ENCODE assay signal across 17 mouse cellular contexts in genomic region chr1:98281053-98281770, GRCm38 (mm10).
DNase-seq lines count a peak whose midpoint lies in the region; ATAC-seq and TF ChIP-seq lines count a peak whose summit lies in the region.
"Had no signal": no experiment of that assay in that cellular context is flagged by ENCODE, and none has a peak within 500 bp of the region (broad histone marks: within the 10 kb centered on the region; RNA-seq: fewer than 3 reads in every experiment).

No protein-coding gene starts in this region.

- no peak for TF ChIP-seq EP300 in heart, postnatal 0 days (IDR thresholded peaks at IDR 0.05; ENCODE audit: low read depth)

- WGBS in heart, postnatal 0 days, result 89% methylated on average over 2 of the region's 2 CpGs
- WGBS in heart, embryonic 12.5 days, result 85% methylated on average over 2 of the region's 2 CpGs
- 64% methylated on average over 2 of the region's 2 CpGs for WGBS in midbrain, embryonic 13.5 days
- 88% methylated on average over 2 of the region's 2 CpGs for WGBS in midbrain, embryonic 10.5 days
- 60% methylated on average over 2 of the region's 2 CpGs for WGBS in hindbrain, embryonic 14.5 days
- 49% methylated on average over 2 of the region's 2 CpGs for WGBS in neural tube, embryonic 14.5 days

- H3K4me3 ChIP-seq in heart, postnatal 0 days (ENCODE audit: low read depth, low read length), result no peak overlapping the region
- H3K4me3 ChIP-seq in heart, embryonic 12.5 days, result no peak overlapping the region
- H3K4me3 ChIP-seq in midbrain, embryonic 13.5 days (replicated peaks), result no peak overlapping the region
- no peak overlapping the region for H3K4me3 ChIP-seq in midbrain, embryonic 10.5 days
- H3K4me3 ChIP-seq in hindbrain, embryonic 14.5 days (replicated peaks; ENCODE audit: low read length), result no peak overlapping the region
- H3K4me3 ChIP-seq in neural tube, embryonic 14.5 days (ENCODE audit: low read depth, low read length), result no peak overlapping the region

- no peaks in the 10 kb centered on the region for H3K9me3 ChIP-seq in heart, postnatal 0 days (replicated peaks; ENCODE audit: control insufficient read depth, low read length)
- peaks cover 3% of the 10 kb centered on the region; the same call in 1 of the 2 replicates for H3K9me3 ChIP-seq in heart, embryonic 12.5 days (replicated peaks)
- H3K9me3 ChIP-seq in midbrain, embryonic 13.5 days, result no peaks in the 10 kb centered on the region
- no peaks in the 10 kb centered on the region for H3K9me3 ChIP-seq in midbrain, embryonic 10.5 days (replicated peaks)
- H3K9me3 ChIP-seq in hindbrain, embryonic 14.5 days (ENCODE audit: control insufficient read depth, low read length), result no peaks in the 10 kb centered on the region
- H3K9me3 ChIP-seq in neural tube, embryonic 14.5 days (ENCODE audit: control insufficient read depth, low read length), result no peaks in the 10 kb centered on the region

- H3K36me3 ChIP-seq in heart, postnatal 0 days (replicated peaks; ENCODE audit: control insufficient read depth, insufficient read depth, low read length), result no peaks in the 10 kb centered on the region
- H3K36me3 ChIP-seq in heart, embryonic 12.5 days, result no peaks in the 10 kb centered on the region
- no peaks in the 10 kb centered on the region for H3K36me3 ChIP-seq in midbrain, embryonic 13.5 days
- H3K36me3 ChIP-seq in midbrain, embryonic 10.5 days, result no peaks in the 10 kb centered on the region
- no peaks in the 10 kb centered on the region for H3K36me3 ChIP-seq in hindbrain, embryonic 14.5 days (replicated peaks; ENCODE audit: control insufficient read depth, insufficient read depth)
- no peaks in the 10 kb centered on the region for H3K36me3 ChIP-seq in neural tube, embryonic 14.5 days (ENCODE audit: control insufficient read depth, insufficient read depth, low read length)

- no peak for ATAC-seq in heart, postnatal 0 days (ENCODE audit: insufficient read depth, low read depth)
- ATAC-seq in heart, embryonic 12.5 days (ENCODE audit: insufficient number of reproducible peaks, low FRiP score), result no peak
- peak; percentile 71; the same call in 1 of the 2 replicates for ATAC-seq in midbrain, embryonic 13.5 days
- ATAC-seq in hindbrain, embryonic 14.5 days (ENCODE audit: low FRiP score), result peak; percentile 66; the same call in 1 of the 2 replicates
- ATAC-seq in neural tube, embryonic 14.5 days (ENCODE audit: low read depth), result peak; percentile 71
- ATAC-seq in CD4-positive, CD25-positive, alpha-beta regulatory T cell, adult 4 months, result no peak

- H3K4me1 ChIP-seq in heart, postnatal 0 days (ENCODE audit: control insufficient read depth, insufficient read depth), result 0 out of 2 replicates have a peak, but pooled peaks cover 5% of the 10 kb centered on the region
- H3K4me1 ChIP-seq in heart, embryonic 12.5 days (replicated peaks), result peaks cover 14% of the 10 kb centered on the region
- peaks cover 14% of the 10 kb centered on the region for H3K4me1 ChIP-seq in midbrain, embryonic 13.5 days (replicated peaks)
- no peaks in the 10 kb centered on the region; the same call in 1 of the 2 replicates for H3K4me1 ChIP-seq in midbrain, embryonic 10.5 days
- H3K4me1 ChIP-seq in hindbrain, embryonic 14.5 days (replicated peaks; ENCODE audit: control insufficient read depth, insufficient read depth, low read length), result peaks cover 10% of the 10 kb centered on the region
- H3K4me1 ChIP-seq in neural tube, embryonic 14.5 days (ENCODE audit: control insufficient read depth, insufficient read depth, low read length), result no peaks in the 10 kb centered on the region

- no peak overlapping the region for H3K9ac ChIP-seq in heart, postnatal 0 days (replicated peaks; ENCODE audit: low read depth, low read length)
- no peak overlapping the region for H3K9ac ChIP-seq in heart, embryonic 12.5 days
- no peak overlapping the region for H3K9ac ChIP-seq in midbrain, embryonic 13.5 days (replicated peaks)
- H3K9ac ChIP-seq in hindbrain, embryonic 14.5 days, result no peak overlapping the region
- no peak overlapping the region for H3K9ac ChIP-seq in neural tube, embryonic 14.5 days (replicated peaks; ENCODE audit: low read depth, low read length)
- H3K9ac ChIP-seq: liver, embryonic 14.5 days had no signal

- H3K27me3 ChIP-seq in heart, postnatal 0 days (ENCODE audit: control insufficient read depth, insufficient read depth, low read length), result no peaks in the 10 kb centered on the region
- no peaks in the 10 kb centered on the region for H3K27me3 ChIP-seq in heart, embryonic 12.5 days (replicated peaks)
- H3K27me3 ChIP-seq in midbrain, embryonic 13.5 days, result no peaks in the 10 kb centered on the region
- H3K27me3 ChIP-seq in midbrain, embryonic 10.5 days (ENCODE audit: low read depth, poor library complexity, severe bottlenecking), result no peaks in the 10 kb centered on the region
- H3K27me3 ChIP-seq in hindbrain, embryonic 14.5 days (ENCODE audit: control insufficient read depth, insufficient read depth, low read length), result no peaks in the 10 kb centered on the region
- no peaks in the 10 kb centered on the region for H3K27me3 ChIP-seq in neural tube, embryonic 14.5 days (ENCODE audit: control insufficient read depth, insufficient read depth, low read length)

- peak overlapping the region; percentile 83 for H3K27ac ChIP-seq in heart, postnatal 0 days (ENCODE audit: low read depth)
- no peak overlapping the region for H3K27ac ChIP-seq in heart, embryonic 12.5 days (ENCODE audit: poor library complexity, severe bottlenecking)
- peak overlapping the region; percentile 70 for H3K27ac ChIP-seq in midbrain, embryonic 13.5 days
- no peak overlapping the region for H3K27ac ChIP-seq in midbrain, embryonic 10.5 days (replicated peaks)
- peak overlapping the region; percentile 74 for H3K27ac ChIP-seq in hindbrain, embryonic 14.5 days
- H3K27ac ChIP-seq in neural tube, embryonic 14.5 days (ENCODE audit: low read depth, low read length), result peak overlapping the region; percentile 40; the same call in 1 of the 2 replicates
- H3K27ac ChIP-seq: liver, embryonic 14.5 days had no signal

- no peak overlapping the region for H3K4me2 ChIP-seq in heart, postnatal 0 days (ENCODE audit: low read depth, low read length)
- no peak overlapping the region for H3K4me2 ChIP-seq in heart, embryonic 12.5 days
- no peak overlapping the region for H3K4me2 ChIP-seq in midbrain, embryonic 13.5 days (replicated peaks)
- H3K4me2 ChIP-seq in hindbrain, embryonic 14.5 days (replicated peaks), result no peak overlapping the region
- no peak overlapping the region for H3K4me2 ChIP-seq in neural tube, embryonic 14.5 days (ENCODE audit: low read depth, low read length)

- no peak for DNase-seq in heart, postnatal 0 days (ENCODE audit: low spot score)
- no peak for DNase-seq in midbrain, embryonic 10.5 days (ENCODE audit: low spot score)
- DNase-seq in hindbrain, embryonic 14.5 days (ENCODE audit: low spot score), result peak; percentile 55
- DNase-seq in ovary, postnatal 10 days (ENCODE audit: low spot score), result no peak
- DNase-seq: cerebellum, adult 11-12 months; cerebellum, postnatal 36 days; gastrocnemius, postnatal 10 days; heart, postnatal 4 days; kidney, adult 9 months; layer of hippocampus, postnatal 36 days; right cerebral cortex, adult 18-20 months; thymus, postnatal 25 days had no signal

- TF ChIP-seq CTCF in heart, postnatal 0 days (IDR thresholded peaks at IDR 0.05; ENCODE audit: low read depth), result no peak

Comparison
In these comparisons a context has a peak if more than half of its experiments do, and no peak if none do; other contexts are left out.
1. H3K27ac ChIP-seq: peak in heart, postnatal 0 days (single experiment), midbrain, embryonic 13.5 days (single experiment), hindbrain, embryonic 14.5 days (single experiment) and neural tube, embryonic 14.5 days (single experiment); none in heart, embryonic 12.5 days (single experiment) and midbrain, embryonic 10.5 days (single experiment).
2. ATAC-seq: peak in midbrain, embryonic 13.5 days (single experiment), hindbrain, embryonic 14.5 days (single experiment) and neural tube, embryonic 14.5 days (single experiment); none in heart, postnatal 0 days (single experiment), heart, embryonic 12.5 days (single experiment) and CD4-positive, CD25-positive, alpha-beta regulatory T cell, adult 4 months (single experiment).